Mouse (Mus musculus) layer of hippocampus, postnatal 25 days (tissue): ENCODE data around the gene H2-Ke6. TPM values are rescaled to one million over a fixed set of nuclear protein-coding genes. Genes with fewer than 3 reads are reported as not detected.
"Not testable (repeated sequence)": the region's sequence is repeated elsewhere in the genome, so short reads cannot be mapped to it uniquely, and the experiment has no call there.

Source experiments
- DNase-seq, 2 experiments: peaks; one replicate each; pipeline ENCODE4 v3.0.0; 2022; ENCODE audit warnings: mixed read lengths in 2 of 2, low spot score in 1 of 2; ENCODE audit errors: extremely low spot score in 1 of 2
- microRNA-seq, 2 experiments: library from miRNA; unstranded; fragments of <30 nt; microRNA quantifications; one replicate each; pipeline ENCODE4 v1.2.0; 2021
- total RNA-seq, 2 experiments: library from RNA; stranded (reverse); gene quantifications; 2 replicates each; pipeline ENCODE4 v1.2.3; 2021

The H2-Ke6 gene
- total RNA-seq, 2 experiments from 2014 or later = 54.3 to 63.9 TPM

DNA sequence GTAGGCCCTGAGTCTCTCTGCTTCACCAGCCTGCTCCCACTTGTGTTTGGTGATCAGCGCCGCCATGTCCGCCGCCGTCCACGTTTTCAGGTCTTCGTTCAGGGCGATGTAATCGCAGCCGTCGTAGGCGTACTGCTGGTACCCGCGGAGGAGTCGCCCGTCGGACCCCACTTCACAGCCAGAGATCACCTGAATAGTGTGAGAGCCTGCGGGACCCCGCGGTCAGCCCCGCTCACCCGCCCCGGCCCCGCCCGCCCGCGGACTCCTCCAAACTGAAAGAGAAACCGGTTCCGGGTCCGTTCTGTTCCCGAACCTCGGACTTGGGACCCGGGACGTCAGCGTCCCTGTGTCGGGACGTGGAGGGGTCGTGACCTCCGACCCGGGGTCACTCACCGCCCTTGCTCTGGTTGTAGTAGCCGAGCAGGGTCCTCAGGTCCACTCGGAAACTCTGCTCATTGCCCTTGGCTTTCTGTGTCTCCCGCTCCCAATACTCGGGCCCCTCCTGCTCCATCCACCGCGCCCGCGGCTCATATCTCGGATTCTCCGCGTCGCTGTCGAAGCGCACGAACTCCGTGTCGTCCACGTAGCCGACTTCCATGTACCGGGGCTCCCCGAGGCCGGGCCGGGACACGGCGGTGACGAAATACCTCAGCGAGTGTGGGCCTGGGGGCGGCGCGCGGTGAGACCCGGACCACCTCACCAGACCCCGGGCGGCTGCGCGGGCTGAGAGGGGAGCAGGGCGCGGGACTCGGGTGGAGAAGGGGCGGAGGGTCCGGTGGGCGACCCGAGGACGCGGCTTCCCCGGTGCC lies 28.3 kb downstream of the H2-Ke6 start:
- DNase-seq = no peak

DNA sequence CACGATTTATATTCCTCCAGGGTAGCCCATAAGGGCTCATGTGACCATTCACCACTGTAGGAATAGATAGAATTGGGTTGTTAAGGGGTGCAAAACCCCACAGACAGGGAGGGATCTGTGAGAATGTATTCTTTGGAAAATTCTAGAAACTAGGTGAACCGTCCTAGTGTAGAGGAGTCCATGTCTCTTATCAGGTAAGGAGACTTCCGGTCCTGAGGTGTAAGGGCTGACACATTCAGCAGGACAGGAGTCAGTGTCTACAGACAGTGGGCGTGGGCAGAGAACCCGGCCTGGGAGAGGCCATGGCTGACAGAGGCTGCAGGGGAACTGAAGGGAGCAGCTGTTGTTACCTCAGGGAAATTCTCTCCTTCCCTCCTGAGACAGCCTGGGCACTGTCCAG lies 29.2 kb downstream of the H2-Ke6 start:
- not testable (repeated sequence) for DNase-seq

DNA sequence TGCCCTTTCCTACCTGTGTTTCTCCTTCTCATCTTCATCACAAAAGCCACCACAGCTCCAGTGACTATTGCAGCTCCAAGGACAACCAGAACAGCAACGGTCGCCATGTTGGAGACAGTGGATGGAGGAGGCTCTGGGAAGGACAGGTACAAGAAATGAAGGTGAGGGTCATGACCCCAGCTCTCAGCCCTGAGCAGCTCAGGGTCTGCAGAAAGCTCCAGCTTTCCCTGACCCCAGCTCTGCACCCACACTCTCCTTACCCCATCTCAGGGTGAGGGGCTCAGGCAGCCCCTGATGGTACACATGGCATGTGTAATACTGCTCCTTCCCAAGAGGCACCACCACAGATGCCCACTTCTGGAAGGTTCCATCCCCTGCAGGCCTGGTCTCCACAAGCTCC lies 30.8 kb downstream of the H2-Ke6 start:
- not testable (repeated sequence) for DNase-seq

DNA sequence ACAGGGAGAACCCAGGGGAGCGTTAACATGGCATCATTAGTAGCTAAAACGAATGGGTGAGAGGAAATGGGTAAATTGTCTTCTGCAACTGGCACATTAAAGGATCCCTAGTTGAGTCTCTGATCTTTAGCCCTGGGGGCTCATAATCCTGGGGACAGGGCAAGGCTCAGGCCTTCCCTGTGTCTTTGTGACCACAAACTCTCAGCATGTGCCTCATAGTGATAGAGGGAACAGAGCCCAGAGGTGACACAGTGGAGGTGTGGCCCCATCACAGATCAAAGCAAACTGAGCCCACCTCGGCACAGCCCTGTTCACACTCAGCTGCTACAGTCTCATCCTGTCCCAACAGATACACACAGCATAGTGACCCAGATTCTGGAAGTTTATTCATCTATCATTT lies 32.2 kb downstream of the H2-Ke6 start:
- DNase-seq = no peak

DNA sequence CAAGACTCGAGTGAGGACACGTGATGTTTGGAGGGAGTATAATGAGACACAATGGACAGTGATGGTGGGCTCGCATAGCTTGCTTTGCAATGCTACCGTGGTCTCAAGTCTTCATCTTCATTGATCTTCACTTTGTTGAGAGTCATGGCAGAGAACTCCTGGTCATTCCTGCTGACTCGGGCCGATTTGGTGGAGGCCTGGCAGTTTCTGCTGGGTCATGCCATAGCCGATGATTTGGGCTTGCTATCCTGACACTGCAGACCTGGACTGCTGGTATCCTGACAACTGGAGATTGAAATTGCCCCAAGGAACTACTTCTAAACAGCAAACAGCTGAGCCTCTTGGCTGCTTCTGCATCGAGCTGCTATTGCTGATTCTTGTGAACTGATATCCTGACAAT lies 32.9 kb downstream of the H2-Ke6 start:
- no peak for DNase-seq

DNA sequence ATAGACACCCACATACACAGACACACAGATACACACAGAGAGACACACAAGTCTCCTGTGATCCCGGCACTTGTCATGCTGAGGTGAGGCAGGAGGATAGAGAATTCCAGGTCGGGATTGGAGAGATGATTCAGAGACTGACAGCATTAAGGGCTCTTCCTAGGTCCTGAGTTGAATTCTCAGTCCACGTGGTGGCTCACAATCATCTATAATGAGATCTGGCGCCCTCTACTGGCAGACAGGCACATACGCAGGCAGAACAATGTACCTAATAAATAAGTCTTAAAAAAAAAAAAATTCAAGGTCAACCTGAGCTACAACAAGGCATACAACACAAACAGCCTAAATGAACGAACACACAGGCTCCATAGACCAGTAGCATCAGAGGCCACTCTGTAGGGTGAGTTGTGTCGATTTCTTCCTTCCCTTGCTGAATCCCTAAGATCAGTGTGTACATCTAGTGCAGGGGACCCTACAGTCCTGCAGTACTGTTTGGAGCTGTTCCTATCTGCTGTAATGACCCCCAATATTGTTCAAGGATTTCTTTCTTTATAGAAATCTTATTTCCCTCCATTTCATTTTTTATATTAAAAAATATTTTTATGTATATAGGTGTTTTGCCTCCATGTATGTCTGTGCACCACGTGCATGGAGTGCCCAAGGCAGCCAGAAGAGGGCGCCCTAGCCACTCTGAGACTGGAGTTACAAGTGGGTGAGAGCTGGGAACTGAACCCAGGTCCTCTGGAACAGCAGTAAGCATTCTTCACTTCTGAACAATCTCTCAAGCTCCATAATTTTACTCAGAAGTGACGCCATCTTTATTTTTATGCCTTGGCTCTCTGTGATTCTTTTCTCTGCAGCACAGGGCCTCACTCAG lies 35.8 kb downstream of the H2-Ke6 start:
- DNase-seq = peak in 1 of 2 experiments; percentile 67

DNA sequence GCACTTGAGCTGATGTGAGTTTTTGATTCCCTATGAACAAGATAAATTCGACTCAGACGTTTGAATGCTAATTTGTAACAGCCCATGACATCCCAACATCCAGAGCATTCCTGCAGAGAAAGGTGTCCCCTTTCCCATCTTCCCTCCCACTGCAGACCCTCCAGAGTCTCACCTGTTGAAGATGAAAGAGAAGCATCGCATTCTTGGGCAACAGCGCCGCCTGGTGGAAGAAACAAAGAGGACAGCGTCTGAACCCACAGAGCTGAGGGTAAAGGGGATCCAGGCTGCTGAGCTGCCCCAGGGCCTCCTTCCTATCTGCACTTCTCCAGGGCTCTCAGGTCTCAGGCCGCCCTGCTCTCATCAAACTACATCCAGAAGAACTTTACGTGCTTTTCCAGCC lies 45.7 kb downstream of the H2-Ke6 start:
- DNase-seq = peak in 1 of 2 experiments; percentile 74

DNA sequence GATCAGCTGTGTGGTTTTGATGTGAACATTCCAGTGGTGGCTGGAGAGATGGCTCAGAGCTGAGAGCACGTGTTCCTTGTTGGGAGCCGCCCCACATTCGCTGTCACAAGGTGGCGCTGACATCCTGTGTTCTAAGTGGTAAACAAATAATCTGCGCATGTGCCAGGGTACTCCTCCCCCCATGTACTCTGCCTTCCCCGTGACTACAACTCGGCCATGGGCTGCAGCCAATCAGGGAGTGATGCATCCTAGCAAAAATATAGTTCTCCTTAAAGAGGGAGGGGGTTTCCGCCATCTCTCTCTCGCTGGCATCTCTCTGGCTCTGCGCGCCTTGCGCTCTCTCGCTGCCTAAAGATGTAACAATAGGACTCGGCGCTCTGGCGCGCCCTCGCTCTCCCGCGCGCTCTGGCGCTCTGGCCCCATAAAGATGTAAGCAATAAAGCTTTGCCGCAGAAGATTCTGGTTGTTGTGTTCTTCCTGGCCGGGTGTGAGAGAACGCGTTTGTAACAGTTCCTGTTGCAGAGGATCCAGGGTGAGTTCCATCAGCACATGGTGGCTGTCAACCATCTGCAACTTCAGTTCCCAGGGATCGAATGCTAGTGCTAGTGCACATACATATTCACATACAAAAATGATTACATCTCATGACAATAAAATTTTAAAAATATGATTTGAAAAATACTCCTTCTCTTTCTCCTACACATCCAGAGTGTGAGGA lies 46.5 kb downstream of the H2-Ke6 start:
- peak; percentile 36 to 74 for DNase-seq

DNA sequence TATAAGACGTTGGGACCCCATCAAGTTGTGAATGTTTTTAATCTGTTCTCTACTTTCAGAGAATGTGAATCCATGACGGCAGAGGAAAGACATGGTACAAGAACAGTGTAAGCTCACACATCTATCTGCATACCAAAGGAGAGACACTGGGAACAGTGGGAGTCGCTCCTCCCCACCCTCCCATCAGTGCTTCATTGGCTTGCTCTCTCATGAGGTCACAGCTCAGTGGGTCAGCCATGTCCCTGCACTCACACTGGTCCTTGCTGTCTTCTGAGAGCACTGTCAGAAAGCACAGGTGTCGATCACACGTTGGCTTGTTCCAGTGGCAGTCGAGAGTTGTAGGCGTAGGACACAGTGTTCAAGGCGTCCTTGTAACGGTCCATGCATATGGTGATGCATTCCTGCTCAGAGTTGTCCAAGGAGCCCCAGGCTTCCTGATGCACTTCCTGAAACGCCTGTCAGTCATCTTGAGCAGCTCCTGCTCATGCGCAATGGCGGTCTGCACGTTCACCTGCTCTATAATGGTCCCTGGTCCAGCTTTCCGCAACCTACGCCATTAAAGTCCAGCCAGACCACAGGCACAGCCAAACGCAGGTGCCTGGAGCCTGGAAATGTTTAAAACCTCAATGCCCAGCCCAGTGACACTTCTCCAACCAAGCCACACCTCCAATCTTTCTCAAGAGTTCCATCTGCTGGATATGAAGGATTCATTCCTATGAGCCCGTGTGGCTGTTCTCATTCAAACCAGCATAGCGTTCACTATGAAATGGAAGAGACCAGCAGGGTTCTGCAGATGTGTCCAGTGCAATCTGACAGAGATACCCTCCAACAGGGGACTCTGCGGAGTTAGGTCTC lies 47.5 kb downstream of the H2-Ke6 start:
- DNase-seq = no peak

DNA sequence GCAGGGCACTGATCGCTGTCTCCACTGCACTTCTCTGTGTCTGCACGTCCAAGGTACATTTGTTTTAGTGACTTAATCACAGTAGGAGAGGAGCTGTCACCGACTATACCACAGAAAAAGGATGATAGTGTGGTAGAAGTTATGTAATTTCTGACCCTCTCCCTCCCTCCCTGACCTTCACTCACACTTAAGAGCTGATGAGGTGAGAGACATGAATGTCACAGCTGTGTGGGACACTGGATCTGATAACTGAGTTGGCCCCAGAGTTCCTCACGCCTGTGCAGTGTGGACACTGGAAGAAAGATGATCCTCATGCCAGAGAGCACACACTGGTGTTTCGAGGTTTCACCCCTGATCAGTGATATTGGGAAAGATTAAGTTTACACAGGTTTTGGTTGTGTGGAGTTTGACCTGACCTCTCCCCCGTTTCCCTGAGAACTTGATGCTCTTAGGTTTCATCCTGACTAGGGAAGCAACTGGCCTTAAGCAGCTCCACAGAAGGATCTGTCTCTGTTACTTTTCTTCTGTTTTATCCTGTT lies 48.3 kb downstream of the H2-Ke6 start:
- DNase-seq = no peak

DNA sequence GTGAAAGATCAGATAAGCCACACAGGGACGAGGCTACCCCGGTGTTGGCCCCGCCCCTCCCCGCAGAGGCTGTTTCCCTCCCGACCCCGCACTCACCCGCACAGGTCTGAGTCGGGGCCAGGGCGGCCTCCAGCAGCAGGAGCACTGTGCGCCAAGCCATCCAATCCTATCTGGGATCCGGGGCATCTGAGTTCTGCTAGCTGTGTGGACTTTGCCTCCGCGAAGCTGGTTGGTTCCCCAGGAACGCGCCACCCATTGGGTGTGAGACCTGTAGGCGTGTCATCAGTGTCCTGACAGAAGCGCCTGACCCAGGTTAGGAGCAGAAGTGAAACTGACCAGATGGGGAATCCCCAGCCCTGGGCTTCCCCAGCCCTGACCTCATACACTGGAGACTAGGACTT lies 49.2 kb downstream of the H2-Ke6 start:
- DNase-seq = no peak

DNA sequence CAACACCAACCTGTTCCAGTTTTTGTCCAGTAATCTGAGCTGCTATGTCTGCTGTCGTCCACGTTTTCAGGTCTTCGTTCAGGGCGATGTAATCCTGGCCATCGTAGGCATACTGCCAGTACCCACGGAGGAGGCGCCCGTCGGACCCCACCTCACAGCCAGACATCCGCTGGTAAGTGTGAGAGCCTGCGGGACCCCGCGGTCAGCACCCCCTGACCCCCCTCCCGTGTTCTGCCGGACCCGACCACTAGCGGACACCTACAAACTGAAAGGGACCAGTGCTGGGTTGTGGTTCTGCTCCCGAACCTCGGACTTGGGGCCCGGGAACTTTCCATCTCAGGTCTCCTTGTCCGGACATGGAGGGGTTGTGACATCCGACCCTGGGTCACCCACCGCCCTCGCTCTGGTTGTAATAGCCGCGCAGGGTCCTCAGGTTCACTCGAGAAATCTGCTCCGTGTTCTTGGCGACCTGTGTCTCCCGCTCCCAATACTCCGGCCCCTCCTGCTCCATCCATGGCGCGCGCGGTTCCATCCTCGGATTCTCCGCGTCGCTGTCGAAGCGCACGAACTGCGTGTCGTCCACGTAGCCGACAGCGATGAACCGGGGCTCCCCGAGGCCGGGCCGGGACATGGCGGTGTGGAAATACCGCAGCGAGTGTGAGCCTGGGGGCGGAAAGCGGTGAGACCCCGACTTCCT lies 49.9 kb downstream of the H2-Ke6 start:
- DNase-seq = no peak

Small RNA genes within 50 kb of the gene (microRNA-seq; reads per million reads assigned to microRNA genes)
- gene Mir219a-1 (0 to 0.60 reads per million in 2 experiments), gene Mir219c (0 reads per million in 2 experiments)

Other genes with a start within 250 kb of the H2-Ke6 start
- 1 to 10 TPM; 3.8 to 4.0 TPM for gene Angptl4, start 246.2 kb downstream of the H2-Ke6 start, total RNA-seq
- gene Kank3, start 217.5 kb downstream of the H2-Ke6 start, total RNA-seq = 10 to 100 TPM; 27.8 to 35.8 TPM
- 100 to 1,000 TPM; 728 to 834 TPM for gene Rps28, start 203.5 kb downstream of the H2-Ke6 start, total RNA-seq
- 100 to 1,000 TPM; 214 to 222 TPM for gene Ndufa7, start 203.5 kb downstream of the H2-Ke6 start, total RNA-seq
- 10 to 100 TPM; 23.7 to 23.8 TPM for gene Cd320, start 185.0 kb downstream of the H2-Ke6 start, total RNA-seq
- not detected for gene Gm7029, start 154.2 kb downstream of the H2-Ke6 start, total RNA-seq
- 1 to 10 TPM; 1.9 to 2.1 TPM for gene Kifc1, start 137.4 kb downstream of the H2-Ke6 start, total RNA-seq
- gene Platr17, start 122.9 kb downstream of the H2-Ke6 start, total RNA-seq = not detected
- gene Daxx, start 118.6 kb downstream of the H2-Ke6 start, total RNA-seq = 10 to 100 TPM; 27.4 to 27.9 TPM
- 10 to 100 TPM; 36.2 to 37.0 TPM for gene Tapbp, start 112.2 kb downstream of the H2-Ke6 start, total RNA-seq
- gene Zbtb22, start 112.2 kb downstream of the H2-Ke6 start, total RNA-seq = 10 to 100 TPM; 27.7 to 29.6 TPM
- 10 to 100 TPM; 53.4 to 72.7 TPM for gene Rgl2, start 98.5 kb downstream of the H2-Ke6 start, total RNA-seq
- gene Pfdn6, start 87.7 kb downstream of the H2-Ke6 start, total RNA-seq = 10 to 100 TPM; 95.7 to 97.8 TPM
- 10 to 100 TPM; 13.2 to 14.2 TPM for gene Wdr46, start 87.4 kb downstream of the H2-Ke6 start, total RNA-seq
- 1 to 10 TPM; 6.0 to 6.6 TPM for gene B3galt4, start 76.6 kb downstream of the H2-Ke6 start, total RNA-seq
- 10 to 100 TPM; 85.0 to 95.9 TPM for gene Vps52, start 72.2 kb downstream of the H2-Ke6 start, total RNA-seq
- 100 to 1,000 TPM; 311 to 351 TPM for gene Rps18, start 72.1 kb downstream of the H2-Ke6 start, total RNA-seq
- 10 to 100 TPM; 15.8 to 19.7 TPM for gene H2-K1, start 27.7 kb downstream of the H2-Ke6 start, total RNA-seq
- gene Ring1, start 3.4 kb downstream of the H2-Ke6 start, total RNA-seq = 10 to 100 TPM; 37.1 to 44.3 TPM
- gene Slc39a7, start 3.6 kb upstream of the H2-Ke6 start, total RNA-seq = 10 to 100 TPM; 94.3 to 95.5 TPM
- gene Rxrb, start 3.8 kb upstream of the H2-Ke6 start, total RNA-seq = 10 to 100 TPM; 76.0 to 83.6 TPM
- gene Col11a2, start 11.4 kb upstream of the H2-Ke6 start, total RNA-seq = 10 to 100 TPM; 23.5 to 25.3 TPM
- gene H2-Oa, start 64.3 kb upstream of the H2-Ke6 start, total RNA-seq = under 1 TPM; 0.42 to 0.45 TPM
- gene H2-DMa, start 91.5 kb upstream of the H2-Ke6 start, total RNA-seq = 10 to 100 TPM; 32.3 to 35.1 TPM
- gene Brd2, start 94.6 kb upstream of the H2-Ke6 start, total RNA-seq = 100 to 1,000 TPM; 196 to 216 TPM
- under 1 TPM; 0.69 to 0.94 TPM for gene H2-DMb2, start 115.2 kb upstream of the H2-Ke6 start, total RNA-seq
- gene H2-DMb1, start 125.0 kb upstream of the H2-Ke6 start, total RNA-seq = 1 to 10 TPM; 1.8 to 3.4 TPM
- gene Tap1, start 159.5 kb upstream of the H2-Ke6 start, total RNA-seq = 1 to 10 TPM; 3.0 to 3.4 TPM
- gene Psmb9, start 159.7 kb upstream of the H2-Ke6 start, total RNA-seq = 1 to 10 TPM; 1.6 to 1.7 TPM
- 1 to 10 TPM; 2.2 to 3.3 TPM for gene Psmb8, start 169.7 kb upstream of the H2-Ke6 start, total RNA-seq
- 1 to 10 TPM; 7.0 to 8.9 TPM for gene Tap2, start 175.5 kb upstream of the H2-Ke6 start, total RNA-seq
- under 1 TPM; 0.25 to 0.47 TPM for gene H2-Ob, start 210.8 kb upstream of the H2-Ke6 start, total RNA-seq
- 1 to 10 TPM; 1.0 to 1.7 TPM for gene H2-Ab1, start 229.6 kb upstream of the H2-Ke6 start, total RNA-seq